Mouse (Mus musculus) embryonic fibroblast, embryonic 13.5 days (primary cell): ENCODE measurements around the gene Ncaph.

Experiments
- CTCF ChIP-seq: IDR thresholded peaks from 2 replicates; pipeline ENCODE4 v1.5.1; 2011; ENCODE audit warnings: mild to moderate bottlenecking, control low read depth, low read length, moderate library complexity, borderline replicate concordance; ENCODE audit not compliant: insufficient read depth
- POLR2A ChIP-seq: IDR thresholded peaks from 2 replicates; pipeline ENCODE4 v1.6.1; 2011; ENCODE audit warnings: low read depth, mild to moderate bottlenecking, control low read depth, low read length, moderate library complexity

- TF ChIP-seq POLR2A = no peak
- TF ChIP-seq CTCF = no peak
Measured at GRCm38 (mm10) chr2:127069781-127070434, 63.8 kb downstream of the Ncaph start.
